Mouse (Mus musculus) lung, postnatal 14 days (tissue): Measurements from ENCODE around the gene Phactr1.

ENCODE experiments used
- DNase-seq: peaks from one replicate; pipeline ENCODE4 v3.0.0; 2021

Phactr1 gene

DNA sequence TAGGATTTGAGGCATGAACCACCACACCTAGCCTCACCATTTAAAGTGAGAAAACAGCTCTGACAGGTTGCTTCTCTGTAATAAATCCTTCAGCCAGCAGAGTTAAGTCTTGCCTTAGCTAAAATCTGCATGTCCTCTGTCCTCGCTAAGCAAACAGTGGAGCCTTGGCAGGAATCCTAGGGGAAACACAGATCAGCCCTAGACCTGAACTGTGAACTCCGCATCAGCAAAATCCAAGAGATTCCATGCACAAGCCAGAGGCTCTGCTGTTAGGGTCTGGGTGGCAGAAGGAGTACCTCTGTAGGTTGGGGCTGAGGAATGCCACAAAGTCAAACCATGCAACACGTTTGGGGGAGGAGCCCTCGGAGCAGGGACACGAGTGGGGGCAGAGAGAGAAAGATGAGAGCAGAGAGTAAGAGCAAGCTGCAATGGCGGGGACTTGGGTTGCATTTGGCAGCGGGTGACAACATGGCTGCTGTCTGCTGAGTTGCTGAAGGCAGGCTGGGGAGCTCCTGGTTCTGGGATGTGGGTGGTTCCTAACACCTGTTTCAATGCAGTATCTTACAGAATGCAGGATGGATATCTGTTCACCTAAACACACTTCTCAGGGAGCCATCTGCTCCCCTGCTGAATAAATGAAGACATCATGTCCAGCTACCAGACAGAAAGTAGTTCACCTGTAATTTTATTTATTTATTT, 464.4 kb downstream of the Phactr1 start:
- DNase-seq = no peak

DNA sequence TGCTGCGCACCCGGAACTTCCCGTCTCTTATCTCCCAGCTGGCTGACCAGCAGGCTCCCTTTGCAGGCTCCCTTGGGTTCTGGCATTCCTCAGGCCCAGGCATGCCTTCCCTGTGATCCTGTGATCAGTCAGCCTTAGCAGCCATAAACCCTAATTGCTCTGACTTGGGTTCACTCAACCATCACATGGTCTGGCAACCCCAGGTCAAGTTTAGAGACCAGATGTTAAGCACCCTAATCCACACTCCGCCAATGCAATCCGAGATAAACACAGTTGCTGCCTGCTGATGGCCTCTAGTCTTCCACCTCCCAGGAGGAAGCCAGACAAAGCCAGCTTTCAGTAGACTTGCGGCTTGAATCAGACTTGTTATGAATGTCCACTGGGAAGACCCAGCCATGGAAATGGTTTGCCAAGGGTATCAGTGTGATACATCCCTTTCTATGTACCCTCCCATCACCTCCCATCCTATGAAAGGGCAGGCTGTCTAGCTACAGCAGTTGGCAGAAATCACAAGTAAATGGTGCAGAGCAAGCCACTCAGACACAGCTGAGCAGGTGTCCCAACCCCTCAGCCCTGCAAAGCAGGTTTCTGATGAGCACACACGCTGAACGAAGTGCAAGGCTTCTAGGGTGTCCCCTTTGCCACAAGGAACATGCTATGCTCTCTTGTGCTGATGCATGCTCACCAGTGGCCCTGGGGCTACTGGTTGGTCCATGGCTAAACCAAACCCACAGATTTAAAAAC, 466.3 kb downstream of the Phactr1 start:
- no peak for DNase-seq

DNA sequence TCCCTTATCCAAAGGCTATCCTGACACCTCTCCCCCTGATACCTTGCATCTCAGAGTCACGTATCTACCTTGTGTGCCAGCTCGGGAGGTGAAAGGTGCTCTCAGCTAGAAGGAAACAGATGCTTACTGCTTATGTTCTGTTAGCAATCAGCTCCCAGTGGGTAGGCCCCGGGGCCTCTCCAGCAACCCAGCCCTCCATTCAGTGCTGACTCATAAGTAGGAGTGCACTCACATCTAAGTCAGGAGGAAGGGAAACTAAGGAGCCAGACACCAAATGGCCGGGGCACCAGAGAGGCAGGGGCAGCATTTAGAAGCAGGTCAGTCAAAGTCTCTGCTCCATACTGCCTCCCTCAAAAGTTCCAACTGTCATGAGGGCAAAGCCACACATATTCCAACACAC, 468.3 kb downstream of the Phactr1 start:
- no peak for DNase-seq

DNA sequence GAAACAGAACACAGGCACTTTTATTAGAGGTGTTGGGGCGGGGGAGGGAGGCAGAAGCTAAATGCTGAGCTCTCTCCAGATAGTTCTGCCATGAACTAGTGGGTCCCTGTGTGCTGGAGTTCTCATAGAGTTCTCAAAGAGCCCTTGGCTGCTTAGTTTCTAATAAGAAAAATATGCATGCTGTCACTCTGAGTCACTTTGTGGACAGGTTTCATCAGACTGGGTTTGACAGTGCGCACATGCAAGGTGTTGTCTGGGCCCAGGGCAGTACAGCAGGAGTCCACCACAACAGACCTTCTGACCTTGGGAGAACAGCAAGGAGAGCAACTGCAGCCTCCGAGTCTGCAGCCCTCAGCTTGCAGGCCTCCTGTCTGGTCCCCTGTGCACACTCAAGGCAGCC, 469.2 kb downstream of the Phactr1 start:
- no peak for DNase-seq

DNA sequence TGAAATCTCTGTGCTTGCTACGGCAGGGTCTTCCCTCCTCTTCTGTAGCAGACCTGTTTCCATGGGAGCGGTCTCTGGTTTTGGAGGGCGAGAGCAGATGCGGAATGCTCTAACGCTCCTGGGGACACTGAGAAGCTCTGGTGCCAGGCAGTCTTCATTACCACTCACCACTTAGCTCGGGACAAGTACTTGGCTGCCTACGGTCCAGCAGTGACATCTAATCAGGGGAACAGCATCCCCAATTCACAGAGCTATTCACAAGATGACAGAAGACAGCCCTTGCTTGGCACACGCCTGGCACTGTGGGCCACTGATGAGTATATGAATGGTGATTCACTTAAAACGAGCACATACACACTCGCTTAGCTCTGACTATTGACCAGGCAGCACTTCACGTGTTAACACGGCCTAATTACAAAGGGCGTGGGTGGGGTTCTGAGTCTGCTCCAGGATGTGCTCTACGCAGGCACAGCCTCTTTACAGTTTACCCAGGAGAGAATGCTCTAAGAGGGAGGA, 471.6 kb downstream of the Phactr1 start:
- no peak for DNase-seq

DNA sequence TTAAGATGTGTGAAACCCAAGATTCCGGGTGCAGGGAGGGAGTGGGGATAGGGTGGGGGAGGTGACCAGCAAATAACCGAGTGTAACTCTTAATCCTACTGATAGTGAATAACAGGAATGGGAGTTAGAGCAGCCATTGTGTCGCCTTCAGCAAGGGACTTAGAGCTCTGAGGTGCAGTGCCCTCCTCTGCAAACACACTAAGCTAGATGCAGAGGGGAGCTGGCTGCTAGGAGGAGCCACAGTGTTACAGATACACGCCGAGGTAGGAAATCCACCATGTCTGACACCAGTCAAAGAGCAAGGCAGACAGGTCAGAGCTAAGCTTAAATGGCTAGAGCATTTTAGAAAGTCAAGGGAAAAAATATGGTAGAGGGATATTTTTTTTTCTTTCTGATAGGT, 476.9 kb downstream of the Phactr1 start:
- DNase-seq = no peak

DNA sequence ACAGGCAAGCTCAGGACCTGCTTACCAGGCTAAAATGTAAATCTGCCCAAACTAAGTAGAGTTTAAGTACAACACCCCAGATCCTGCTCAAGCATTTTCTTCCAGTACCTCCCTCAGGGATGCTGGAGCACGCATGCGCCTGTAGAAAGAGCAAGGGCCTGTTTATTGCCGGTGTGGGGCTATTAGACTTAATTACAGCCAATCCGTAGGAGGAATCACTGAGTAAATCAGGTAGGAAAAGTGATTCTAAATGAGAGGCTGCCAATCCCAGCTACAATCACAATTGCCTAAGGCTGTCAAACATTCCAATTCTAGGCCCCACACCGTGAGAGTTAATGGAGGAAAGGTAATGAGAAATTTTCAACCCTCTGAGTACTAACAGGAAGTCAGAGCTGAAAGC, 477.9 kb downstream of the Phactr1 start:
- DNase-seq = no peak

DNA sequence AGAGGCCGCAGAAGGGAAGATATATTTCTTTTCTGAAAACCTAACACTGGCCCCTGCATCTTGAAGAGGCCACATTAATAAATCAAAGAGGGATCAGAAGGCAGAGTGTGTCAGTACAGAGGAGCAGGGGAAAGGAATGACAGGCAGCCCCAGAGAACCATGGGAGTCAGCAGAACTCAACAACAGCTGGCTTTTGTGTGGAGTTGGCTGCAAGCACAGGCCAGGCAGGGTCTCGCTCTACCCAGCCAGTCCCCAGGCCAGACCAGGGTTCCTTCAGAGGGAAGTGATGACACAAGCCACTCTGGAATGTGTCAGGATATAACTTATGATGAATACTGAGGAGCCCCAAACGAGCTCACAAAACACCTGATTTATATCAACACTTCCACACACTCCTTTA, 479.0 kb downstream of the Phactr1 start:
- DNase-seq = peak; percentile 13

DNA sequence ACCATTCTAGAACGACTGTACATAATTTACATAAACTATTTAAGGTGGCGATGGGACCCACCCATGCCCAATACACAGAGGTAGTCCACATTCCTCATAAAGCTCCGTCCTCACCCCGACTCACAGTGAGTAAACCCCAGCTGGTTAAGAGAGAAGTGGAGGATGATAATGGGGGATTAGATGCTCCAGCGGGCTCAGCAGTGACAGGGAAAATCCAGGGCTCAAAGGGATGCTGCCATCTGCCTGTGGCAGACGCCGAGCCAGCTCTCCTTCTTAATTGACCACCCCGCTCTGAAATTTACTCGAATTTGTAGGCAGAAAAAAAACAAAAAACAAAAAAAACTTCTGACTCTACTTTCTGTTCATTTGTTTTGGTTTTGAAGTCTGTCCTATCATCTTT, 487.3 kb downstream of the Phactr1 start:
- DNase-seq = no peak

DNA sequence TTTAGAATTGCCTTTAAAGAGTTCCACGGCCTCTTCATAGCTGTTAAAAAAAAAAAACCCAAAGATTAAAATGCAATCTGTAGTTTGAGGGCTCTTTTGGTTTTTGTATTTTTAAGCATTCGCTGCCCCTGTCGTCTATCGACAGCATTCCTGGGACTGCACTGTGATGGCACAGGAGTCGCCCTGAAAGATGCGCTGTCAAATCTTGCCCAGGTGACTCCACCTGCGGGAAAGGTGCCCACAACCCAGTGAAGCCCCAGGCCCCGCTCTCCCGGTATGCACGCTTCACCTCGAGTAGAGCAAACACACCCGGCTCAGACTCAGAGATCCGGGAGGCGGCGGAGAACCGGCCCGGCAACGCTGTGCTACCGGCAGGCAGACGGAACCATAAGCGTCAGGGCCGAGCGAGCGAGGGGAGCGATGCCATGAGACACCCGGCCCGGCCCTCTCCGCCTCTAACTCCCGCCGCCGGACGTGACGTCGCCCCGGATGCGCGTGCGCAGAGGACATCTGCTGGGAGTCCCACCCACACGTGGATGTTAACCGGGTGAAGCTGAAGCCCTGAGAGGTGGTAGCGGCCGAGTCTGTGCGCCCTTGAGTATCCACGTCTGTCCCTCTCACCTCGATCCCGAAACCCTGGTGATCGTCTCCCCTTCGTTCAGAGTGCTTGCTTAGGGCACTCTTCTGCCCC, 490.7 kb downstream of the Phactr1 start, which contains the start of gene Tbc1d7:
TSS of gene Tbc1d7 (minus strand) at position 482 of the 691 bp plus-strand sequence.
- peak; percentile 99 for DNase-seq

DNA sequence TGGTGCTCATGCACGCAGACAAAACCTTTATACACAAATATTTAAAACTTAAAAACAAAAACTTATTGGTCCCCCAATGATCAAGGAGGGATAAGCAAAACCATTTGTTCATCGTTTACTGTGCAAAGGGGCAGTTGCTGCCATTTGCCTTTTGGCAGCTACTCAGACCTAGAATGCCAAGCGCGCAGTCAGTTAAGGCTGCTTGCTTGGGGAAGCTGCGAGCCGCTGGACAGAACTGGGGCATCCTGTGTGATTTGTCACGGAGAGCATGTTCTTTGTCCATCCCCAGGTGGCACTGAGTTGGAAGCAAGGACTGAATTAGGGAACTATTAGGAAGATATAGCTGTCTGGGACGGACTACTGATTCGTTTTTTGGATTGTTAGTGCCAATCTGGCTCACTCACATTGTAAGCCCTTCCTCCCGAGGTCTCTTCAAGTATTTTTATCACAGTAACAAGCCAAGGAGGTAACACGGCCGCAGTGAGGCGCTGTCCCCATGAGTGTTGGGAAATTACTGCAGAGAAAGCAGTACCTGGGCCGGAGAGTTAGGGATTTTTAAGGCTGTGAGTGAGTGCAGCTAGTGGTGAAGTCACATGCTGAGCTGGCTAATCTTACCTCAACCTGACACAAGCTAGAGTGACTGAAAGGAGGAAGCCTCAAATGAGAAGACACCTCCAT, 491.8 kb downstream of the Phactr1 start:
- no peak for DNase-seq

DNA sequence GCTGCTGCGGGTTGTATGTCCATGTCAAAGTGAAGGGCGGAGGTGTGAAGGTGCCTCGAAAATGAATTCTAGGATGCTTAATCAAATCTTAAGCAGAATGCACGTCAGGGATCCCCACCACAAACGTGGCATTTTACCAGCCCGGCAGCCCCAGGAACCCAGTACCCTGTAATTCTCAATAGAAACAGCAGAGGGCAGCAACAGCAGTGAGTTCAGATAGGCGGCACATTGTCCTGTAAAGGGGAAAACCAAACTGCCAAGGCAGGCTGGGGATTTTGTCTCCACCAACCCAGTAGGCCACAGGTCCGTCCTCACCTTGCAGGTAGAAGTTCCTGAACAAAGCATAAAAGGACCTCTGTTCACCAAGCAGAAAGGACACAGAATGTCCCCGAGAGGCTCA, 492.8 kb downstream of the Phactr1 start:
- DNase-seq = peak; percentile 84

DNA sequence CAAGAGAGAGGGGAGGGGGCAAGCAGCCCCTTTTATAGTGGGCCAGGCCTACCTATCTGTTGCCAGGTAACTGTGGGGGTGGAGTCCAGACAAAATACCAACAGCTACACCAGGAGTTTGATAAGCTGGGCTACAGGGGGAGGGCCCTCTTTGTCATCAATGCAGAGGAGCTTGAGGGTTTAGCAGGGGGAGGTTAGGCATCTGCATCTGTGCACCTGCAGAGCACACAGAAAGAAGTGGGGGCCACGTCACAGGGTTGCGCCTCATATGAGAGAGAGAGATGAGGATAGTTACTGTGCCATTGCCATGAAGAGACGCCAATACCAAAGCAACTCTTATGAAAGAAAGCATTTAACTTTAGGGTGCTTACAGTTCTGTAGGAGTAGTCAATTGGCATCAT, 496.3 kb downstream of the Phactr1 start:
- no peak for DNase-seq

DNA sequence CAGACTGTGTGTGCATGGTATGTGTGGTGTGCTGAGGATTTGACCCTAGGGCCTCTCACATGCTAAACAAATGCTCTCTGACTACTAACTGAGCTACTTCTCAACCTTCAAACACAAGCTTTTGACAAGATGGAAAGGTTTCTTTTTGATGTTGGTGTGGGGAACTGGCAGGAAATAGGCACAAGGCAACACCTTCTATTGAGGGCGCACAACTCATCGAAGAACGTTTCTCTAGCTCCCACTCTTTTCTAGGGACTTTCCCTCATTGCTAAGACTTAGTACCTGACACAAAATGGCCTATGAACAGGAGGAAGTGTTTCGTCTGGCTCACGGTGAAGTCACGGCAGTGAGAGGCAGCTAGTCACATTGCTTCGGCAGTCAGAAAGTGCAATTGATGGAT, 496.9 kb downstream of the Phactr1 start:
- no peak for DNase-seq

DNA sequence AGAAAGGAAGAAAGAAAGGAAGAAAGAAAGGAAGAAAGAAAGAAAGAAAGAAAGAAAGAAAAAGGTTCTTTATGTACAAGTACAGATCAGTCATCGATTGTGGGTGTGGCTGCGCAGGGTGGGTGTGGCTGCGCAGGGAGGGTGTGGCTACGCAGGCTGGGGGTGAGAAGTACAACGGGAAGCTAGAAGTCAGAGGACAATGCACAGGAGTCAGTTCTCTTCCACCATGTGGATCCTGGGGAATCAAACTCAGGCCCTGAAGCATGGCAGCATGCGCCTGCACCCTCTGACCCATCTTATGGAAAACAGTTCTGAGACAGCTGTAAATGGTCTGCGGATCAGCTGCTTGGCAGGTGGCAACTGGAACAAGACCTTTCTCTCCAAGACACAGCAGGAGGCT, 500.7 kb downstream of the Phactr1 start:
- DNase-seq = no peak

DNA sequence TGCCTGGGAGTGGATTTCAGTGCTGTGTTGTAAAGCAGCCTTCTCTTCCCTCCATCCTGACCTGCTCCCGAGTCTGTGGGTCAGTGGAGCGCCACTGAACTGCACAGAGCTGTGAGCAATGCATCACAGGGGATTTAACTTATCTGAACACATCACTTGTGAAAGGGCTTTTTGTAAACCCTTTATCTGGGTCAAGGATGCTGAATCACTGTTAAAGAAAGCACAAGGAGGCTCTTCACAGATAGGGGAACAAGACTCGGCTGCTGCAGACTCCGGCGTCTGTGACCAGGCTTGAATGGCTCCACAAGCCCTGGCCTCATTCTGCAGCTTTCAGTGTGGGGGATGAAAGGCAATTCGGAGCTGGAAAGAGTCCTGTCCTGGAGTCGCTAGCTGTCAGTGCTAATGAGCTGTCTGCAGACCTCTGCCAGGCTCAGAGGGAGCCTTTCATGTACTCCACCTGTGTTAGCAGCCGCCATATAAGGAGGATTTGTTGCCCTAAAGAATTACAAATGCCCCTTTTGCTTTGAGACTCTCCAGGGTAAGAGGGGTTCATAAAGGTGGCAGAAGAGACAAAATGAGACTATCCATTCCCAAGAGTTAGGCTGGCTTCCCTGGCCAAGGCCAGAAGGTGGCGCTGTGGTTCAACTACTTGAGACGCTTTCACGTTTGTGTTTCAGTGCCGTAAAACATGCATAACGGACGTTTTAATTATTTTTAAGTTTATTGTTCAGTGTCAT, 502.2 kb downstream of the Phactr1 start:
- DNase-seq = peak; percentile 91

DNA sequence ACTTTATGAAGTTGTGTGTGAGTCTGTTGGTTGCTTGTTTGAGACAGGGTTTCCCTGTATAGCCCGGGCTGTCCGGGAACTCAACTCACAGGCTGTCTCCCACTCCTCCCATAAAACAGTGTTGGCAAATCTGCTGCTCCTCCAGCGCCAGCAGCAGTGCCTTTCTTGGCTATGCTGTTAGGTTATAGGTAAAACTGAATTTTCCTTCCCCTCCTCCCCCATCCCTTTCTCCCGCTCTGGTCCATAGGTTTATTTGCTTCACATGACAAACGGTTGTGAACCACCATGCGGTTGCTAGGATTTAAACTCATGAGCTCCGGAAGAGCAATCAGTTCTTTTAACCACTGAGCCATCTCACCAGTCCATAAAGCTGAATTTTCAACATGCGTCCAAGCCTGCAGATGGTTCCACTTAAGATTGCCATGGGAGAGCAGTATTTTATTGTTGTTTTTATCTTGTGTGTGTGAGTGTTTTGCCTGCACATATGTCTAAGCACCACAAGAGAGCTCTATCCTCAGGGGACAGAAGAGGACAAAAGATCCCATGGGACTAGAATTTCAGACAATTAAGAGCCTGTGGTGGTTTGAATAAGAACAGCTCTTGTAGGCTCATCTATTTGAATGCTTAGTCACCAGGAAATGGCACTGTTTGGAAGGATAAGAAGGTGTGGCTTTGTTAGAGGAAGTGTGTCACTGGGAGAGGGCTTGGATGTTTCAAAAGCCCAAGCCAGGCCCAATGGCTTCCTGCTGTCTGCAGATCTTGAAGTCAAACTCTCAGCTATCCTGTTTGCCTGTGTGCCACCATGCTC, 503.0 kb downstream of the Phactr1 start:
- DNase-seq = no peak

DNA sequence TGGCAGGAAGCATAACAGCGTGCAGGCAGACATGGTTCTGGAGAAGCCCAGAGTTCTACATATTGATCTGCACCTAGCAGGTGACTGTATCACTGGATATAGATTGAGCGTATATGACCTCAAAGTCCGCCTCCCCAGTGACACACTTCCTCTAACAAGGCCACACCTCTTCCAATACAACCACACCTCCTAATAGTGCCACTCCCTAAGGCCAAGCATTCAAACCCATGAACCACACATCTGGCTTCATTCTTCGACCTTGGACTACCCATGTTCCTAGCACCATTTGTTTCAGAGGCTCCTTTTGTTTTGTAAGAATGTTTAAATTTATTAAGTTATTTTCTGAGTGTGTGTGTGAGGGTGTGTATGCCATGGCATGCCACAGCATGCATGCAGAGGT, 507.3 kb downstream of the Phactr1 start:
- DNase-seq = no peak
